Mouse (Mus musculus) liver, adult 2 months (tissue): ENCODE measurements around the gene E2f1.

Experiments
- CTCF ChIP-seq: fragments of 200-500 bp; IDR thresholded peaks from 2 replicates; pipeline ENCODE4 v1.5.1; 2011; ENCODE audit warnings: low read depth, low read length, control low read depth
- POLR2A ChIP-seq: fragments of 200-500 bp; IDR thresholded peaks from 2 replicates; pipeline ENCODE4 v1.6.1; 2011; ENCODE audit warnings: low read length, control low read depth; ENCODE audit not compliant: insufficient read depth; ENCODE audit errors: extremely low read depth

DNA sequence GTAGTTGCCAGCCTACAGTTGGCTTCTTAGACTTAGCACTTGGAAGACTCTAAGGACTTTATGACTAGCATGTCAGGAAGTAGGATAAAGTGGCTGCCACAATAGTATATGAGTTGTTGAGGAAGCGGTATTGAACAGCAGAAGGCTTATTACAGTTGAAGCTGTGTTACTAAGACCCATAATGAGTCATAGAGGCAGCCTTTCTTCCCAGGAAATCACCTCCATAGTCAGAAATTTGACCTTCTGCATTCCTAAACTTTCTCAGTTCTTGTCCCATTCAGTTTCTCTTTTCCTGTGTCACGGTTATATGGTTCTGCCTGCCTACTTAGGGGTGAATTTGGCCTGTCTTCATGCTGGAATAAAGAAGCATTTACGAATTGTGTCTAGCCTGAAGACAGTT, 52.7 kb downstream of the E2f1 start:
- TF ChIP-seq CTCF (no peak), POLR2A (no peak)
